Mouse (Mus musculus) limb, embryonic 12.5 days (tissue): Measurements from ENCODE around the gene Adap1. TPM values are rescaled to one million over a fixed set of nuclear protein-coding genes. Genes with fewer than 3 reads are reported as not detected.

Experiments
- ATAC-seq: fragments of 200-750 bp; cut with Nextera tagmentation; 2 replicates; pipeline ENCODE4 v1.8.0; 2017; ENCODE audit warnings: low read depth, moderate TSS enrichment; ENCODE audit not compliant: insufficient number of reproducible peaks, insufficient read depth, low FRiP score, low TSS enrichment
- H3K27ac ChIP-seq: fragments of 300-500 bp; sonication (generic); 2 replicates; pipeline ENCODE4 v1.5.1; 2016; ENCODE audit warnings: mild to moderate bottlenecking, moderate library complexity
- H3K27me3 ChIP-seq: fragments of 300-500 bp; sonication (generic); 2 replicates; pipeline ENCODE4 v1.6.1; 2016; ENCODE audit warnings: mild to moderate bottlenecking, moderate library complexity
- H3K36me3 ChIP-seq: fragments of 300-500 bp; sonication (generic); 2 replicates; pipeline ENCODE4 v1.6.1; 2016; ENCODE audit warnings: mild to moderate bottlenecking, moderate library complexity
- H3K4me1 ChIP-seq: fragments of 300-500 bp; sonication (generic); replicated peaks from 2 replicates; pipeline ENCODE4 v1.6.1; 2016
- H3K4me2 ChIP-seq: fragments of 300-500 bp; sonication (generic); 2 replicates; pipeline ENCODE4 v1.6.1; 2016; ENCODE audit warnings: mild to moderate bottlenecking, moderate library complexity
- H3K4me3 ChIP-seq: fragments of 300-500 bp; sonication (generic); replicated peaks from 2 replicates; pipeline ENCODE4 v1.5.1; 2016; ENCODE audit warnings: mild to moderate bottlenecking
- H3K9ac ChIP-seq: fragments of 300-500 bp; sonication (generic); replicated peaks from 2 replicates; pipeline ENCODE4 v1.6.1; 2016; ENCODE audit warnings: mild to moderate bottlenecking, moderate library complexity
- H3K9me3 ChIP-seq: fragments of 300-500 bp; sonication (generic); 2 replicates; pipeline ENCODE4 v1.6.1; 2016; ENCODE audit warnings: mild to moderate bottlenecking, moderate library complexity
- WGBS: fragments of 180-500 bp; shearing (Covaris S2); methylation state at CpG from one replicate; pipeline ENCODE4 v1.1.7; 2016; 5-methylcytosine and 5-hydroxymethylcytosine counted together
- polyA plus RNA-seq: library from polyadenylated mRNA; unstranded; fragments of >200 nt; fragmentation: Nextera tagmentation; extraction: Ambion mirVana; gene quantifications from 2 replicates; pipeline ENCODE4 v1.2.1, GENCODE M21; 2016

Adap1 gene
- polyA plus RNA-seq, 1 experiment from 2014 or later: 1.1 TPM

DNA sequence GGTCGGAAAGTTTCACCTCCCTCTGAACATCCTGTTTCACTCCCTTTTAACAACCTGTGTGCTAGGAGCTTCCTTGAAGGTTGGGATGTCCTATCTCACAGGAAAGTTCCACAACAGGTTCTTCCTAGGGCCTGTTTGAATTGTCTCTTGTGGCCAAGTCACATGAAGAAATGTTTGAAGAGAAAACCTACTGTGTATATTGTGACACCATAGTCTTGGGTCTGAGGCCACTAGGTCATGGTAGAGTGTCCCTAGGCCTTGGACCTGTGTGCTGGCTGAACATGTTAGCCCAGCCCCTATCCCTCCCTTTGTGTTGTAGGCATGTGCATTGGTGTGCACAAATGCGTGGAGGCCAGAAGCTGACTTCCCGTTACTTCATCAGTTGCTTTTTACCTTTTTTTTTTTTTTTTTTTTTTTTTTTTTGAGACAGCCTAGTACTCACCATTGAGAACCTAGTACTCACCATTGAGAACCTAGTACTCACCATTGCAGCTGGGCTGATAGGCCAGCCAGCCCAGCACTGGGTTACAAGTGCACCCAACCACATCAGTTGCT lies 69.1 kb downstream of the Adap1 start:
- Histone ChIP-seq H3K4me2 (no peak overlapping the region), H3K27me3 (no peaks in the 10 kb centered on the region), H3K9ac (no peak overlapping the region), H3K36me3 (peaks cover 60% of the 10 kb centered on the region), H3K27ac (no peak overlapping the region), H3K9me3 (no peaks in the 10 kb centered on the region), H3K4me3 (no peak overlapping the region), H3K4me1 (peaks cover 19% of the 10 kb centered on the region)
- no peak for ATAC-seq
- WGBS: 87% methylated on average over 3 of the region's 3 CpGs

DNA sequence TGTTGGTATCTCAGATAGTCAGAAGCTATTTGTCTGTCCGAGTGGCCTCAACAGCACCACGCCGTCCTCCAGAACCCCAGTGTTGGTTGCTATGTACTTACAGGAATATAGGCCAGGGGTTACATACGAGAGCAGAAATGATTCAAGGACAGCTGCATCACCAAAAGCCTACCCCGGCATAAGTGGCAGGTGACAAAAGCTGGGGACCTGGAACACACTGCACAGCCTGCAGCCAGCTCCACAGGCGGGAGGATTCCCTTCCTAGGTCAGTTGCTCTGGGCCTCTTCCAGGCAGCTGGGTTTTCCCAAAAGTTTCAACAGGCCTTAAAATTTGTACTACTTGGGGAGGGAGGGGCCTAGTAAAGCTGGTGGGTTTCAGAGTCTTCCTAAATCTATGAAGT lies 69.6 kb downstream of the Adap1 start:
- Histone ChIP-seq H3K9ac (no peak overlapping the region), H3K9me3 (no peaks in the 10 kb centered on the region), H3K4me3 (no peak overlapping the region), H3K4me2 (no peak overlapping the region), H3K4me1 (peaks cover 19% of the 10 kb centered on the region), H3K36me3 (peaks cover 55% of the 10 kb centered on the region), H3K27me3 (no peaks in the 10 kb centered on the region), H3K27ac (no peak overlapping the region)
- ATAC-seq: no peak
- 90% methylated on average over 6 of the region's 6 CpGs for WGBS

DNA sequence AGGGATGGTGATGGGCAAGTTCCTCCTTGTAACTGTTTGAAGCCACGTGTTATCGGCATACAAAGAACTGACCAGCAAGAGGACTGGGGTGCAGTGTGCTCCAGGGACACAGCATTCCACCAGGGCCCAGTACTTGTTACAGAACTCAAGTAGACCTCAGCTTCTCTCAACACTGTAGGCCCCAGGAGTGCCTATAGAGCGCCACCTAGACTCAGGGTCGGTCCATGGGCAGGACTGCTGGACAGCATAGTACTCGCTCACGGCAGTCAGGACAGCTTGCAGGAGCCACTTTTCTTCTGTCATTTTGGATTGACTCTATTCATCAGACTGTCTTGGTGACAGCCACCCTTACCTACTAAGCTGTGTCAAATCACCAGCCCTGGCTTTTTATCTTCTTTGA lies 70.5 kb downstream of the Adap1 start:
- WGBS: 88% methylated on average over 6 of the region's 6 CpGs
- peaks cover 19% of the 10 kb centered on the region for H3K4me1 ChIP-seq
- H3K9me3 ChIP-seq: no peaks in the 10 kb centered on the region
- H3K27ac ChIP-seq: no peak overlapping the region
- H3K9ac ChIP-seq: no peak overlapping the region
- H3K4me3 ChIP-seq: no peak overlapping the region
- no peak overlapping the region for H3K4me2 ChIP-seq
- ATAC-seq: no peak
- peaks cover 55% of the 10 kb centered on the region for H3K36me3 ChIP-seq
- H3K27me3 ChIP-seq: no peaks in the 10 kb centered on the region

DNA sequence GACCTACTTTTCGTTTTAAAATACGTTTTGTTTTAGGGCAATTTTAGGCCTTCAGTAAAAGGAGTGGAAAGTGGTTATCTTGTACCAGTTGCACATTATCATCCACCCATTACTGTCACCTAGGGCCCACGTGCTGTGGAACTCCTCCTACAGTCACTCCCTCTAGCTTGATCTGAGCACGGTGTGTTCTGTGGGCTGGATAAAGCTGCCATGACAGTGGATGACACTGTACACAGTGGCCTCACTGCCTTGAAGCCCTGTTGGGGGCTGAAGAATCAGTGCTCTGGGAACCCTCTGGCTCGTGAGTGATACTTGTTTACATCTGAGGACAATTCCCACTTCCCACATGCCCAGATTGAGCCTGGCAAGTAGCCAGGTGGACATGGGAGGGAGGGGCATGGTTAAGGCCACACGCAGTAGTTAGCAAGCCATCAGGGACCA lies 72.1 kb downstream of the Adap1 start:
- Histone ChIP-seq H3K27ac (peak overlapping the region; percentile 91), H3K9ac (peak overlapping the region; percentile 86), H3K4me3 (peak overlapping the region; percentile 78), H3K4me2 (peak overlapping the region; percentile 90), H3K36me3 (peaks cover 54% of the 10 kb centered on the region), H3K4me1 (peaks cover 19% of the 10 kb centered on the region), H3K27me3 (no peaks in the 10 kb centered on the region), H3K9me3 (no peaks in the 10 kb centered on the region)
- no peak for ATAC-seq
- 9% methylated on average over 6 of the region's 6 CpGs for WGBS

DNA sequence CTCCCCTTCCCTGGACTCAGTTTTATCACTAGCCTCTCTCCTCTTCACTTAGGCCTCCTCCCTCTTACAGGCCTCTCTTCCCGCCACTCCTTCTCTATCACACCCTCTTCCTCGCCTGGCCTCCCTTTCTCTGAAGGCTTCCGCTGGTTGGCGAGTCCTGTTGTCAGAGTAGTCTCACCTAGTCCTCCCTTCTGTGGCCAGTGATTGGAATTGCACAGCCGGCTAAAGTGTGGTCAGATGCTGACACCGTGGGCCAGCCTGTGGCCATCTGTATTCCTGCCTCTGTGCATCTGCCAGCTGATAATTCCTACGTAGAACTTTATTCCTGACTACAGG lies 72.5 kb downstream of the Adap1 start:
- Histone ChIP-seq H3K9me3 (no peaks in the 10 kb centered on the region), H3K4me3 (peak overlapping the region; percentile 78), H3K4me1 (peaks cover 19% of the 10 kb centered on the region), H3K4me2 (peak overlapping the region; percentile 90), H3K27me3 (no peaks in the 10 kb centered on the region), H3K9ac (peak overlapping the region; percentile 86), H3K27ac (peak overlapping the region; percentile 91), H3K36me3 (peaks cover 56% of the 10 kb centered on the region)
- ATAC-seq: peak; percentile 23
- WGBS: under 1% methylated on average over 7 of the region's 7 CpGs

DNA sequence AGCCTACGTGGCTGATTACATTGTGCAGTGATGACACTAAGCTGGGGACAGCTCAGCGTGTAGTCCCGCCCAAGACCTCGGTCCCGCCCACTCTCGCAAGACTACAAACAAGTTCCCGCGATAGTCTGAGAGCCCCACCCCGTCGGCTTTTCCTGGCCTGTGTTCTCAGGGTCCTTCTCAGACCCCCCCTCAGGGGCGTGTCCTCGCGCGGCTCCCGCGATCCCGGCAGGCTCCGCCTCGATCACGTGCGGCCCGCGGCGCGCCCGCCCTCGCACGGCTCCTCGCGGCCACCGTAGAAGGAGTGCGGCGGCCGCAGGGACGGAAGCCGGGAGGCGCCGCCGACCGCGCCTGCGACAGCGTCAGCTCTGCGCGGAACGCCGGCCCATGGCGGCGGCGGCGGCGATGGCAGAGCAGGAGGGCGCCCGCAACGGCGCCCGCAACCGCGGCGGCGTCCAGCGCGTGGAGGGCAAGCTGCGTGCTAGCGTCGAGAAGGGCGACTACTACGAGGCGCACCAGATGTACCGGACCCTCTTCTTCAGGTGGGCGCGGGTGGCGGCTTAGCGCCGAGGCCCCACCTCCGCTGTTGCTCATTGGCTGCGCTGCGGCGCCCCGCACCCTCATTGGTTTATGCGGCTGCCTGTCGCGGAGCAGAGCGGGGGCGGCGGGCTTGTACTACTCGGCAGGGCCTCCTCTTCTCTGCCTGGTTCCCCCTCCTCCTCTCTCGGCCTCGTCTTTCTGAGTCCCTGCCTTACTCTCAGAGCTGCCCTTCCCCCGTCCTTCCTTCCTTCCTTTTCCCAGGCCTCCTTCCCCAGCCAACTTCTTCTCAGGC lies 73.1 kb downstream of the Adap1 start, which contains the start of gene Get4:
Get4 (plus strand) TSS at position 244 of the 829 bp plus-strand sequence.
- under 1% methylated on average over 88 of the region's 90 CpGs for WGBS
- H3K36me3 ChIP-seq: peaks cover 58% of the 10 kb centered on the region
- no peaks in the 10 kb centered on the region for H3K9me3 ChIP-seq
- H3K4me1 ChIP-seq: peaks cover 19% of the 10 kb centered on the region
- ATAC-seq: peak; percentile 92
- peak within 1 kb of the TSS; percentile 86 for H3K9ac ChIP-seq
- peak within 1 kb of the TSS; percentile 78 for H3K4me3 ChIP-seq
- H3K27me3 ChIP-seq: no peaks in the 10 kb centered on the region
- H3K4me2 ChIP-seq: peak within 1 kb of the TSS; percentile 90
- H3K27ac ChIP-seq: peak within 1 kb of the TSS; percentile 91

DNA sequence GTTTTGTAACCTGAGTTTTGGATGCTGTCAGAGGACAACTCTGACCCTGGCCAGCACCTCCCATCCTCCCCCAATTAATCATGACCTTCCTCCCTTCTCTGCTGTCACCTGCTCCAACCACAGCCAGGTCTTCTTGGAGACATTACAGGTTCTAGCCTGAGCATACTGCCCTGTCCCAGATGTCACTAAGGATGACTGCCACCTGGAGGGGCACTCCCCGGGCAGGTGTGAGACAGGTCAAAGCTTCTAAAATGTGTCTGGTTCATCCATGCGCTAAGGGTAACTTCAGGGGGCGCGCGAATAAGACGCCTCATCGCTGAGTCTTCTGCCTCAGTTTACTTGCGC lies 73.7 kb downstream of the Adap1 start:
- WGBS: under 1% methylated on average over 8 of the region's 8 CpGs
- Histone ChIP-seq H3K4me3 (peak overlapping the region; percentile 78), H3K9me3 (no peaks in the 10 kb centered on the region), H3K27ac (peak overlapping the region; percentile 91), H3K36me3 (peaks cover 58% of the 10 kb centered on the region), H3K9ac (peak overlapping the region; percentile 72), H3K27me3 (no peaks in the 10 kb centered on the region), H3K4me1 (peaks cover 19% of the 10 kb centered on the region), H3K4me2 (peak overlapping the region; percentile 90)
- peak; percentile 28 for ATAC-seq

DNA sequence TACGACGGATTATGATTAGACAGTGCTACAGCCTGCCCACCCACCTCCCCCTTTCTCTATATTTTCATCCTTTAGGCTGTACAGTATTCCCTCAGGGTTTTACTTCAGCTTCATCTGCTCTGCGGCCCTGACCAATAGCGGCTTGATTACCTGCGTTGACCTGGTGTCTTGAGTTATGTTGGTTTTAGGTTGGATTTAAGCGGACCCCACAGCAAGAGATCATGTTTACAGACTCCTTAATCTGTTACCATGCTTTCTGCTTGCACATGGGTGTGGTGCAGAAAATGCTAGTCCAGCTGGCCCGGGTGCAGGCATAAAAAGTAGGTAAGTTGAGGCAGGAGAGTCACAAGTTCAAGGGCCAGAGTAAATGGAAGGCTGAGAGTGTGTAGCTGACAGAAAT lies 74.1 kb downstream of the Adap1 start:
- H3K9me3 ChIP-seq: no peaks in the 10 kb centered on the region
- peaks cover 19% of the 10 kb centered on the region for H3K4me1 ChIP-seq
- 81% methylated on average over 7 of the region's 7 CpGs for WGBS
- H3K9ac ChIP-seq: no peak overlapping the region
- peak overlapping the region; percentile 91; the same call in 1 of the 2 replicates for H3K27ac ChIP-seq
- H3K4me2 ChIP-seq: peak overlapping the region; percentile 90
- no peaks in the 10 kb centered on the region for H3K27me3 ChIP-seq
- no peak for ATAC-seq
- H3K4me3 ChIP-seq: peak overlapping the region; percentile 78
- H3K36me3 ChIP-seq: peaks cover 61% of the 10 kb centered on the region

DNA sequence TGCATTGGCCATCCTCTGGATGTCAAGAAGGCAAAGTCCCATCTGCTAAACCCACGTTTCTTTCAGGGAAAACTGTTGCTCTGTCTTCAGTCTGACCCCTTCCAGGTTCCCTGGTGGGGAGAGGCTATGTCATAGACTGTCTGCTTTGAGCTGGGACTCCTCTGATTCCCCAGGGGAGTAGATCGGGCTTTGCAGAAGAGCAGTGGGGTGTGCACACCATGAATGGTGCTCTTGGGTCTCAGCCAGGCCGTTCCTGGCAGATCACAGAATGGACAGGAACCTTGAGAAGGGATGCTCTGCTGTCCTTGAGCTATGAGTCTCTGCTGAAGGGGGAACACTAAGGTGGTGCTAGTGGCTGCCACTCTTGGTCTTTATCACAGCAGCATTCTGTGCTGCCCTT lies 76.6 kb downstream of the Adap1 start:
- no peak overlapping the region for H3K4me3 ChIP-seq
- no peak overlapping the region for H3K9ac ChIP-seq
- H3K4me2 ChIP-seq: no peak overlapping the region
- peaks cover 68% of the 10 kb centered on the region for H3K36me3 ChIP-seq
- no peaks in the 10 kb centered on the region for H3K27me3 ChIP-seq
- 88% methylated on average over 3 of the region's 3 CpGs for WGBS
- H3K27ac ChIP-seq: no peak overlapping the region
- H3K9me3 ChIP-seq: no peaks in the 10 kb centered on the region
- peaks cover 7% of the 10 kb centered on the region for H3K4me1 ChIP-seq
- ATAC-seq: no peak

DNA sequence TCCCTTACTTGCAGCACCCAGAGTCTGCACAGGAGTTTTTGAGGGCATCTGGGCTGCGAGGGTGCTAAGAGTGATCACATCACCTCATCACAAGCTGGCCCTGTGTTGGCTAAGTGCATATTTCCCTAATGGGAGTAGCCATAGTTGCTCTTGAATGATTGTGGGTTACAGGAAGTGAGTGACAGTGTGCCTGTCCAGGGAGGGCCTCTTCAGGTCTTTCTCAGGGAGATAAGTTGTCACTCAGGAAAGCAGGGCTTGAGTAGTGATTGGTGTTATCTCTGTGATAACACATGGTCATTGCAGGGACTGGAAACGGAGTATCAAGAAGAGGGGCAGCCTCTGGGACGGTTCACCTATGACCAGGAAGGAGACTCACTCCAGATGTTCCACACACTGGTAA lies 77.7 kb downstream of the Adap1 start:
- no peak overlapping the region for H3K9ac ChIP-seq
- H3K4me3 ChIP-seq: no peak overlapping the region
- no peak overlapping the region for H3K4me2 ChIP-seq
- H3K27me3 ChIP-seq: no peaks in the 10 kb centered on the region
- H3K4me1 ChIP-seq: no peaks in the 10 kb centered on the region
- peaks cover 78% of the 10 kb centered on the region for H3K36me3 ChIP-seq
- ATAC-seq: no peak
- WGBS: 88% methylated on average over 3 of the region's 3 CpGs
- H3K27ac ChIP-seq: no peak overlapping the region
- H3K9me3 ChIP-seq: no peaks in the 10 kb centered on the region

DNA sequence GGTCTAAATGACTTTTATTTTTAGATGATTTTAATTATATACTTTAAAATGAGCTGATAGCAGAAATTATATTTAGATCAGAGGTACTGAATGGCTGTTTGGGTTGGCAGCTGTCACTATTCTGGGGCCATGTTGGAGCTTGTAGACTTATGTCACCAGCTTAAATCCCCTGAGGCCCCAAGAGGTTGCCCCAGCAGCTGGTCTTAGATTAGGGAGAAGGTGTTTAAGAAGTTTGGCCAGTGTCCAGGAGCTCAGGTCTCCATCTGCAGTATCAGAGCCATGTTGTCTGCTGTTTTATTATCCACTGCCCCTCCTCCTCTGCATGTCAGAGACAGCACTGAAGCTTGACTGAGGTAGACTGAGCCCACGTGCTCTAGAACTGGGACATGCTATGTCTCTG lies 82.0 kb downstream of the Adap1 start:
- H3K27ac ChIP-seq: no peak overlapping the region
- H3K4me3 ChIP-seq: no peak overlapping the region
- no peaks in the 10 kb centered on the region for H3K27me3 ChIP-seq
- H3K9me3 ChIP-seq: no peaks in the 10 kb centered on the region
- H3K36me3 ChIP-seq: peaks cover 99% of the 10 kb centered on the region
- H3K4me2 ChIP-seq: no peak overlapping the region
- no peaks in the 10 kb centered on the region for H3K4me1 ChIP-seq
- no peak overlapping the region for H3K9ac ChIP-seq
- WGBS: 86% methylated on average over 1 of the region's 1 CpGs
- no peak for ATAC-seq
